Mouse (Mus musculus): Measurements from ENCODE around the gene Mef2c.

DNA sequence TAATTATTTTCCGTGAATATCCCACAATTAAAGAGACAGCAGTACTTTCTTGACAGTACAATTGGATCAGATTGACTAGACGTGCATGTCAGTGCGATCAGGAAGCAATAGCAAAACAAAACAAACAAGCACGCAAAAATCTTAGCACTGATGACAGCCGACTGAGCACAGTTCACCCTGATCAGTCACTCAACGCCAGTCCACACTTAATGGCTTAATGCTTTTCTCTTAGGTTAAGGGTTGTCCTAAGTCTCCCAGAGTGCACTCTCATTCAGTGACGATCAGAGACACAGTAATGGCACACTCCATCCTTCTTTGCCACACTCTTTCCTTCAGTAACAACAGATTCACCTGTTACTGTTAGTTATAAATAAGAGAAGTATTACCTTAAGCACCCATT is 157.3 kb downstream of the Mef2c start:
- no peak for TF ChIP-seq CTCF (IDR thresholded peaks at IDR 0.05; ENCODE audit: borderline replicate concordance, extremely low read depth, insufficient read depth, insufficient read length)
- no peak for TF ChIP-seq POLR2A (IDR thresholded peaks at IDR 0.05; ENCODE audit: borderline replicate concordance, extremely low read depth, insufficient read depth, insufficient read length, poor library complexity, severe bottlenecking)
